Mouse (Mus musculus) thymus, adult 2 months (tissue): ENCODE results near the gene Alkbh6.

Source experiments
- CTCF ChIP-seq: fragments of 200-500 bp; IDR thresholded peaks from 2 replicates; pipeline ENCODE4 v1.5.1; 2012; ENCODE audit warnings: mild to moderate bottlenecking, control low read depth, low read length, moderate library complexity, borderline replicate concordance; ENCODE audit not compliant: control insufficient read depth, poor library complexity, insufficient read depth; ENCODE audit errors: extremely low read depth
- POLR2A ChIP-seq: fragments of 200-500 bp; IDR thresholded peaks from 2 replicates; pipeline ENCODE4 v1.6.1; 2012; ENCODE audit warnings: mild to moderate bottlenecking, low read length, control low read depth, moderate library complexity; ENCODE audit not compliant: control insufficient read depth, poor library complexity, insufficient read depth; ENCODE audit errors: extremely low read depth

GRCm38 (mm10) chr7:30266780-30267179 is 41.7 kb upstream of the Alkbh6 start:
- TF ChIP-seq CTCF (no peak), POLR2A (no peak)
